Mouse (Mus musculus): ENCODE measurements around the gene Dnah17. TPM values are rescaled to one million over a fixed set of nuclear protein-coding genes. Genes with fewer than 3 reads are reported as not detected.
A peak's percentile ranks its signal among the peaks of the same experiment; 100 is the strongest.

Gene Dnah17
- polyA plus RNA-seq, 1 experiment = 0.16 TPM

- Histone ChIP-seq H3K27me3 (ENCODE audit: control insufficient read depth, insufficient read depth, insufficient read length) (peaks cover 30% of the 10 kb centered on the region), H3K4me2 (ENCODE audit: low read depth) (no peak overlapping the region)
These were observed 44.5 kb downstream of the Dnah17 start for GRCm38 (mm10) chr11:118085961-118086360.

GRCm38 (mm10) chr11:118085176-118085575 lies 45.3 kb downstream of the Dnah17 start:
- Histone ChIP-seq H3K36me3 (ENCODE audit: control insufficient read depth, insufficient read depth) (no peaks in the 10 kb centered on the region), H3K27me3 (ENCODE audit: control insufficient read depth, insufficient read depth, insufficient read length) (peaks cover 31% of the 10 kb centered on the region), H3K4me3 (no peak overlapping the region), H3K79me2 (ENCODE audit: control insufficient read depth, insufficient read depth) (no peaks in the 10 kb centered on the region), H3ac (ENCODE audit: control insufficient read depth, insufficient read length) (no peak overlapping the region), H3K4me2 (ENCODE audit: low read depth) (peak overlapping the region; percentile 14)
- TF ChIP-seq TCF12 (IDR thresholded peaks at IDR 0.05; ENCODE audit: insufficient read depth, poor library complexity, severe bottlenecking) (peak; percentile 91), TCF3 (IDR thresholded peaks at IDR 0.05; ENCODE audit: insufficient read length, low read depth) (peak; percentile 87), MYOD1 (IDR thresholded peaks at IDR 0.05; ENCODE audit: control insufficient read depth in 1 of 3, insufficient read length in 2 of 3, low read depth in 2 of 3) (peak in 2 of 3 experiments; percentile 84 to 91), USF1 (IDR thresholded peaks at IDR 0.05; ENCODE audit: low read depth) (no peak), REST (IDR thresholded peaks at IDR 0.05; ENCODE audit: insufficient read depth, insufficient read length) (no peak), MYOG (IDR thresholded peaks at IDR 0.05; ENCODE audit: control insufficient read depth in 1 of 3, insufficient read depth in 1 of 3, insufficient read length in 2 of 3, low read depth in 2 of 3) (peak; percentile 77 to 93 (median 78))

More at GRCm38 (mm10) chr11:118085961-118086360, 44.5 kb downstream of the Dnah17 start:
- H3ac ChIP-seq (ENCODE audit: control insufficient read depth, insufficient read length) = no peak overlapping the region
- H3K4me3 ChIP-seq = no peak overlapping the region
- TF ChIP-seq POLR2A (IDR thresholded peaks at IDR 0.05; ENCODE audit: insufficient read length, low read depth) (no peak), E2F4 (IDR thresholded peaks at IDR 0.05; ENCODE audit: insufficient read depth) (no peak), CEBPB (IDR thresholded peaks at IDR 0.05; ENCODE audit: insufficient read depth, poor library complexity, severe bottlenecking) (no peak), USF1 (IDR thresholded peaks at IDR 0.05; ENCODE audit: low read depth) (no peak), MYOG (IDR thresholded peaks at IDR 0.05; ENCODE audit: control insufficient read depth in 1 of 3, insufficient read depth in 1 of 3, insufficient read length in 2 of 3, low read depth in 2 of 3) (peak in 1 of 3 experiments; percentile 16), TCF3 (IDR thresholded peaks at IDR 0.05; ENCODE audit: insufficient read length, low read depth) (no peak)
- H3K36me3 ChIP-seq (ENCODE audit: control insufficient read depth, insufficient read depth) = no peaks in the 10 kb centered on the region
- H3K79me2 ChIP-seq (ENCODE audit: control insufficient read depth, insufficient read depth) = no peaks in the 10 kb centered on the region

- TF ChIP-seq MYOG (IDR thresholded peaks at IDR 0.05; ENCODE audit: control insufficient read depth in 1 of 3, insufficient read depth in 1 of 3, insufficient read length in 2 of 3, low read depth in 2 of 3) = peak in 1 of 3 experiments; percentile 12
- TF ChIP-seq TCF12 (IDR thresholded peaks at IDR 0.05; ENCODE audit: insufficient read depth, poor library complexity, severe bottlenecking) = no peak
- no peak for TF ChIP-seq TCF3 (IDR thresholded peaks at IDR 0.05; ENCODE audit: insufficient read length, low read depth)
- Histone ChIP-seq H3K27me3 (ENCODE audit: control insufficient read depth, insufficient read depth, insufficient read length) (peaks cover 37% of the 10 kb centered on the region), H3K36me3 (ENCODE audit: control insufficient read depth, insufficient read depth) (no peaks in the 10 kb centered on the region)
These were observed 46.2 kb downstream of the Dnah17 start for GRCm38 (mm10) chr11:118084266-118084665.

GRCm38 (mm10) chr11:118083811-118084210 lies 46.6 kb downstream of the Dnah17 start:
- Histone ChIP-seq H3K4me3 (no peak overlapping the region), H3ac (ENCODE audit: control insufficient read depth, insufficient read length) (no peak overlapping the region), H3K79me2 (ENCODE audit: control insufficient read depth, insufficient read depth) (no peaks in the 10 kb centered on the region), H3K36me3 (ENCODE audit: control insufficient read depth, insufficient read depth) (no peaks in the 10 kb centered on the region), H3K27me3 (ENCODE audit: control insufficient read depth, insufficient read depth, insufficient read length) (peaks cover 39% of the 10 kb centered on the region), H3K4me2 (ENCODE audit: low read depth) (peak overlapping the region; percentile 3)
- no peak for TF ChIP-seq USF1 (IDR thresholded peaks at IDR 0.05; ENCODE audit: low read depth)
- TF ChIP-seq TCF12 (IDR thresholded peaks at IDR 0.05; ENCODE audit: insufficient read depth, poor library complexity, severe bottlenecking) = no peak
- no peak for TF ChIP-seq TCF3 (IDR thresholded peaks at IDR 0.05; ENCODE audit: insufficient read length, low read depth)
- no peak for TF ChIP-seq E2F4 (IDR thresholded peaks at IDR 0.05; ENCODE audit: insufficient read depth)
- TF ChIP-seq MYOD1 (IDR thresholded peaks at IDR 0.05; ENCODE audit: control insufficient read depth in 1 of 3, insufficient read length in 2 of 3, low read depth in 2 of 3) = no peak

More at GRCm38 (mm10) chr11:118084266-118084665, 46.2 kb downstream of the Dnah17 start:
- Histone ChIP-seq H3K4me2 (ENCODE audit: low read depth) (peak overlapping the region; percentile 3), H3ac (ENCODE audit: control insufficient read depth, insufficient read length) (no peak overlapping the region), H3K79me2 (ENCODE audit: control insufficient read depth, insufficient read depth) (no peaks in the 10 kb centered on the region), H3K4me3 (no peak overlapping the region)

GRCm38 (mm10) chr11:118082294-118082693 lies 48.1 kb downstream of the Dnah17 start:
- no peak overlapping the region for H3ac ChIP-seq (ENCODE audit: control insufficient read depth, insufficient read length)
- no peaks in the 10 kb centered on the region for H3K36me3 ChIP-seq (ENCODE audit: control insufficient read depth, insufficient read depth)
- TF ChIP-seq TCF12 (IDR thresholded peaks at IDR 0.05; ENCODE audit: insufficient read depth, poor library complexity, severe bottlenecking) (peak; percentile 10), REST (IDR thresholded peaks at IDR 0.05; ENCODE audit: insufficient read depth, insufficient read length) (no peak), MAX (IDR thresholded peaks at IDR 0.05; ENCODE audit: low read depth) (no peak), MYOD1 (IDR thresholded peaks at IDR 0.05; ENCODE audit: control insufficient read depth in 1 of 3, insufficient read length in 2 of 3, low read depth in 2 of 3) (peak in 2 of 3 experiments; percentile 98), MYOG (IDR thresholded peaks at IDR 0.05; ENCODE audit: control insufficient read depth in 1 of 3, insufficient read depth in 1 of 3, insufficient read length in 2 of 3, low read depth in 2 of 3) (peak in 2 of 3 experiments; percentile 62 to 80), TCF3 (IDR thresholded peaks at IDR 0.05; ENCODE audit: insufficient read length, low read depth) (peak; percentile 56), POLR2A (IDR thresholded peaks at IDR 0.05; ENCODE audit: insufficient read length, low read depth) (no peak)
- no peaks in the 10 kb centered on the region for H3K79me2 ChIP-seq (ENCODE audit: control insufficient read depth, insufficient read depth)
- no peak overlapping the region for H3K4me2 ChIP-seq (ENCODE audit: low read depth)
- no peak overlapping the region for H3K4me3 ChIP-seq
- H3K27me3 ChIP-seq (ENCODE audit: control insufficient read depth, insufficient read depth, insufficient read length) = peaks cover 30% of the 10 kb centered on the region

GRCm38 (mm10) chr11:118079750-118080149 lies 50.7 kb downstream of the Dnah17 start:
- no peak for TF ChIP-seq E2F4 (IDR thresholded peaks at IDR 0.05; ENCODE audit: insufficient read depth)
- TF ChIP-seq POLR2AphosphoS2 (IDR thresholded peaks at IDR 0.05; ENCODE audit: insufficient read length, low read depth) = no peak
- no peak for TF ChIP-seq REST (IDR thresholded peaks at IDR 0.05; ENCODE audit: insufficient read depth, insufficient read length)
- no peak for TF ChIP-seq POLR2A (IDR thresholded peaks at IDR 0.05; ENCODE audit: insufficient read length, low read depth)
- TF ChIP-seq USF1 (IDR thresholded peaks at IDR 0.05; ENCODE audit: low read depth) = no peak
- no peak for TF ChIP-seq SRF (IDR thresholded peaks at IDR 0.05; ENCODE audit: control insufficient read depth, insufficient read length, low read depth)
- TF ChIP-seq MYOD1 (IDR thresholded peaks at IDR 0.05; ENCODE audit: control insufficient read depth in 1 of 3, insufficient read length in 2 of 3, low read depth in 2 of 3) = no peak
- TF ChIP-seq CEBPB (IDR thresholded peaks at IDR 0.05; ENCODE audit: insufficient read depth, poor library complexity, severe bottlenecking) = no peak
- TF ChIP-seq MYOG (IDR thresholded peaks at IDR 0.05; ENCODE audit: control insufficient read depth in 1 of 3, insufficient read depth in 1 of 3, insufficient read length in 2 of 3, low read depth in 2 of 3) = no peak
- TF ChIP-seq TCF12 (IDR thresholded peaks at IDR 0.05; ENCODE audit: insufficient read depth, poor library complexity, severe bottlenecking) = no peak
- no peak for TF ChIP-seq MAX (IDR thresholded peaks at IDR 0.05; ENCODE audit: low read depth)
- no peak for TF ChIP-seq TCF3 (IDR thresholded peaks at IDR 0.05; ENCODE audit: insufficient read length, low read depth)
- no peak overlapping the region for H3ac ChIP-seq (ENCODE audit: control insufficient read depth, insufficient read length)
- H3K4me2 ChIP-seq (ENCODE audit: low read depth) = no peak overlapping the region
- no peaks in the 10 kb centered on the region for H3K36me3 ChIP-seq (ENCODE audit: control insufficient read depth, insufficient read depth)
- H3K4me3 ChIP-seq = no peak overlapping the region
- H3K79me2 ChIP-seq (ENCODE audit: control insufficient read depth, insufficient read depth) = no peaks in the 10 kb centered on the region
- H3K27me3 ChIP-seq (ENCODE audit: control insufficient read depth, insufficient read depth, insufficient read length) = peaks cover 29% of the 10 kb centered on the region
